Comparison of ENCODE assay signal across 9 mouse cellular contexts in genomic region chr2:102057029-102057685, GRCm38 (mm10).
DNase-seq lines count a peak whose midpoint lies in the region; ATAC-seq lines count a peak whose summit lies in the region.
"Had no signal": no experiment of that assay in that cellular context is flagged by ENCODE, and none has a peak within 500 bp of the region (broad histone marks: within the 10 kb centered on the region; RNA-seq: fewer than 3 reads in every experiment).

No protein-coding gene starts in this region.

- no peaks in the 10 kb centered on the region for H3K9me3 ChIP-seq in liver, embryonic 15.5 days (replicated peaks)
- H3K9me3 ChIP-seq in midbrain, embryonic 16.5 days (replicated peaks; ENCODE audit: control insufficient read depth, low read length, poor library complexity, severe bottlenecking): no peaks in the 10 kb centered on the region
- H3K9me3 ChIP-seq: neural tube, embryonic 13.5 days had no signal

- DNase-seq in liver: no peak
- DNase-seq in left cerebral cortex, adult 9 months (ENCODE audit: low spot score in 2 of 2): peak; percentile 73 to 74
- peak; percentile 70 to 86 for DNase-seq in thymus, adult 18-20 months
- DNase-seq: adrenal gland, adult 2 months had no signal

- no peak overlapping the region for H3K4me3 ChIP-seq in liver, embryonic 15.5 days (replicated peaks)
- no peak overlapping the region for H3K4me3 ChIP-seq in midbrain, embryonic 16.5 days (ENCODE audit: low read depth, low read length)
- H3K4me3 ChIP-seq: neural tube, embryonic 13.5 days had no signal

- H3K4me1 ChIP-seq in liver, embryonic 15.5 days (replicated peaks): peaks cover 12% of the 10 kb centered on the region
- H3K4me1 ChIP-seq in midbrain, embryonic 16.5 days (ENCODE audit: control insufficient read depth, insufficient read depth, low read length): peaks cover 2% of the 10 kb centered on the region; the same call in 1 of the 2 replicates

- no peak overlapping the region for H3K4me2 ChIP-seq in liver, embryonic 15.5 days
- no peak overlapping the region for H3K4me2 ChIP-seq in midbrain, embryonic 16.5 days (ENCODE audit: low read length)
- H3K4me2 ChIP-seq: neural tube, embryonic 13.5 days had no signal

- peak overlapping the region; percentile 29; the same call in 1 of the 2 replicates for H3K27ac ChIP-seq in liver, embryonic 15.5 days (replicated peaks)
- H3K27ac ChIP-seq in midbrain, embryonic 16.5 days (ENCODE audit: low read length): no peak overlapping the region
- H3K27ac ChIP-seq: neural tube, embryonic 13.5 days had no signal

- no peak for ATAC-seq in liver, embryonic 15.5 days (ENCODE audit: insufficient read depth)
- ATAC-seq in common myeloid progenitor, adult 5-6 weeks (replicated peaks; ENCODE audit: low read depth, poor library complexity, severe bottlenecking): 0 out of 2 replicates have a peak, but pooled peaks have one; percentile 6
- ATAC-seq in activated CD4-positive, CD25-positive, alpha-beta regulatory T cell, adult 4 months: no peak
- no peak; the same call in 1 of the 2 replicates for ATAC-seq in midbrain, embryonic 16.5 days

- H3K27me3 ChIP-seq in liver, embryonic 15.5 days: no peaks in the 10 kb centered on the region
- no peaks in the 10 kb centered on the region for H3K27me3 ChIP-seq in midbrain, embryonic 16.5 days (ENCODE audit: control insufficient read depth, insufficient read depth, low read depth, low read length)
- H3K27me3 ChIP-seq: neural tube, embryonic 13.5 days had no signal

- no peaks in the 10 kb centered on the region for H3K36me3 ChIP-seq in liver, embryonic 15.5 days (replicated peaks)
- no peaks in the 10 kb centered on the region for H3K36me3 ChIP-seq in midbrain, embryonic 16.5 days (ENCODE audit: control insufficient read depth, insufficient read depth, low read length)

- H3K9ac ChIP-seq in liver, embryonic 15.5 days: no peak overlapping the region
- no peak overlapping the region for H3K9ac ChIP-seq in midbrain, embryonic 16.5 days (ENCODE audit: low read depth, low read length)
- H3K9ac ChIP-seq: neural tube, embryonic 13.5 days had no signal

- 19% methylated on average over 9 of the region's 9 CpGs for WGBS in liver, embryonic 15.5 days (ENCODE audit: insufficient replicate concordance)
- 75% methylated on average over 9 of the region's 9 CpGs for WGBS in midbrain, embryonic 16.5 days
